Comparison of ENCODE assay signal across 16 mouse cellular contexts in genomic region chr6:52937916-52938315, GRCm38 (mm10).
DNase-seq lines count a peak whose midpoint lies in the region; ATAC-seq and TF ChIP-seq lines count a peak whose summit lies in the region.
"Had no signal": no experiment of that assay in that cellular context is flagged by ENCODE, and none has a peak within 500 bp of the region (broad histone marks: within the 10 kb centered on the region; RNA-seq: fewer than 3 reads in every experiment).

No protein-coding gene starts in this region.

- no peaks in the 10 kb centered on the region for H3K9me3 ChIP-seq in intestine, embryonic 15.5 days
- no peaks in the 10 kb centered on the region for H3K9me3 ChIP-seq in kidney, embryonic 14.5 days (ENCODE audit: control insufficient read depth, low read length)
- H3K9me3 ChIP-seq: forebrain, embryonic 10.5 days; kidney, embryonic 15.5 days; megakaryocyte, embryonic 14.5 days; neural tube, embryonic 13.5 days had no signal

- no peak overlapping the region for H3K27ac ChIP-seq in heart, adult 2 months
- H3K27ac ChIP-seq in intestine, embryonic 15.5 days, result no peak overlapping the region
- H3K27ac ChIP-seq in kidney, embryonic 14.5 days (ENCODE audit: low read depth, low read length), result no peak overlapping the region
- H3K27ac ChIP-seq: forebrain, embryonic 10.5 days; kidney, embryonic 15.5 days; neural tube, embryonic 13.5 days had no signal

- TF ChIP-seq POLR2A in heart, adult 2 months (IDR thresholded peaks at IDR 0.05; ENCODE audit: insufficient read depth, low read depth, low read length), result no peak

- H3K27me3 ChIP-seq in heart, adult 2 months (ENCODE audit: control insufficient read depth, insufficient read depth, low read length), result no peaks in the 10 kb centered on the region
- H3K27me3 ChIP-seq in intestine, embryonic 15.5 days (replicated peaks), result no peaks in the 10 kb centered on the region
- no peaks in the 10 kb centered on the region for H3K27me3 ChIP-seq in kidney, embryonic 14.5 days (ENCODE audit: control insufficient read depth, insufficient read depth, low read length)
- H3K27me3 ChIP-seq: kidney, embryonic 15.5 days; neural tube, embryonic 13.5 days had no signal

- H3K79me2 ChIP-seq in heart, adult 2 months (replicated peaks; ENCODE audit: control insufficient read depth, insufficient read depth, low read length), result no peaks in the 10 kb centered on the region

- WGBS in heart, adult 2 months, result 45% methylated on average over 3 of the region's 3 CpGs
- 52% methylated on average over 3 of the region's 3 CpGs for WGBS in intestine, embryonic 15.5 days
- WGBS in kidney, embryonic 14.5 days, result 59% methylated on average over 3 of the region's 3 CpGs

- no peak for TF ChIP-seq EP300 in heart, adult 2 months (IDR thresholded peaks at IDR 0.05; ENCODE audit: insufficient read depth, low read depth, low read length)

- no peak for TF ChIP-seq CTCF in heart, adult 2 months (IDR thresholded peaks at IDR 0.05)

- H3K4me2 ChIP-seq in intestine, embryonic 15.5 days (replicated peaks), result no peak overlapping the region
- H3K4me2 ChIP-seq in kidney, embryonic 14.5 days (replicated peaks; ENCODE audit: low read depth, low read length), result no peak overlapping the region
- H3K4me2 ChIP-seq: kidney, embryonic 15.5 days; liver, embryonic 11.5 days; neural tube, embryonic 13.5 days had no signal

- no peaks in the 10 kb centered on the region for H3K36me3 ChIP-seq in heart, adult 2 months (ENCODE audit: control insufficient read depth, insufficient read depth, low read length)
- no peaks in the 10 kb centered on the region for H3K36me3 ChIP-seq in intestine, embryonic 15.5 days
- H3K36me3 ChIP-seq in kidney, embryonic 14.5 days (ENCODE audit: control insufficient read depth, insufficient read depth, low read length), result no peaks in the 10 kb centered on the region
- H3K36me3 ChIP-seq: forebrain, embryonic 10.5 days; kidney, embryonic 15.5 days; neural tube, embryonic 13.5 days had no signal

- intact Hi-C loops in heart, adult 2 months (cut with DNase I), result no loop called here

- ATAC-seq in intestine, embryonic 15.5 days, result peak; percentile 65; the same call in 1 of the 2 replicates
- no peak for ATAC-seq in kidney, embryonic 14.5 days (ENCODE audit: low FRiP score, low TSS enrichment)
- ATAC-seq: hindbrain, embryonic 16.5 days had no signal

- peaks cover 4% of the 10 kb centered on the region for H3K4me1 ChIP-seq in heart, adult 2 months (ENCODE audit: control insufficient read depth, insufficient read depth, low read length)
- H3K4me1 ChIP-seq in intestine, embryonic 15.5 days (replicated peaks), result no peaks in the 10 kb centered on the region
- H3K4me1 ChIP-seq in kidney, embryonic 14.5 days (ENCODE audit: control insufficient read depth, insufficient read depth, low read length), result 0 out of 2 replicates have a peak, but pooled peaks cover 6% of the 10 kb centered on the region
- H3K4me1 ChIP-seq: megakaryocyte, embryonic 14.5 days had no signal

- no peak overlapping the region for H3K9ac ChIP-seq in heart, adult 2 months (ENCODE audit: low read depth, low read length)
- no peak overlapping the region for H3K9ac ChIP-seq in intestine, embryonic 15.5 days
- no peak overlapping the region for H3K9ac ChIP-seq in kidney, embryonic 14.5 days (ENCODE audit: low read depth, low read length)
- H3K9ac ChIP-seq: kidney, embryonic 15.5 days; neural tube, embryonic 13.5 days had no signal

- peak; percentile 86 for DNase-seq in heart, adult 11 months
- no peak for DNase-seq in heart, adult 2 months
- DNase-seq in brain, adult 2 months (ENCODE audit: low read depth, low spot score), result peak; percentile 87
- peak; percentile 42 for DNase-seq in cerebellum, adult 8-10 months
- DNase-seq in frontal cortex, postnatal 36 days (ENCODE audit: low spot score in 2 of 2), result no peak
- DNase-seq in adipocyte (ENCODE audit: low spot score), result no peak
- DNase-seq: layer of hippocampus, adult 9-11 months; thymus, adult 2 months had no signal

- no peak overlapping the region for H3K4me3 ChIP-seq in heart, adult 2 months
- H3K4me3 ChIP-seq in intestine, embryonic 15.5 days (replicated peaks), result no peak overlapping the region
- H3K4me3 ChIP-seq in kidney, embryonic 14.5 days (ENCODE audit: low read length), result no peak overlapping the region
- H3K4me3 ChIP-seq: forebrain, embryonic 10.5 days; kidney, embryonic 15.5 days; megakaryocyte, embryonic 14.5 days; neural tube, embryonic 13.5 days had no signal

Comparison
In these comparisons a context has a peak if more than half of its experiments do, and no peak if none do; other contexts are left out.
1. DNase-seq: peak in heart, adult 11 months (single experiment), brain, adult 2 months (single experiment) and cerebellum, adult 8-10 months (single experiment); none in heart, adult 2 months (0 of 2), frontal cortex, postnatal 36 days (0 of 2) and adipocyte (single experiment).